Mouse (Mus musculus) heart, adult 11 months (tissue): ENCODE data around the gene Dnah12.

Experiments used
- DNase-seq: peaks from one replicate; pipeline ENCODE4 v3.0.0; 2022

Gene Dnah12

DNA sequence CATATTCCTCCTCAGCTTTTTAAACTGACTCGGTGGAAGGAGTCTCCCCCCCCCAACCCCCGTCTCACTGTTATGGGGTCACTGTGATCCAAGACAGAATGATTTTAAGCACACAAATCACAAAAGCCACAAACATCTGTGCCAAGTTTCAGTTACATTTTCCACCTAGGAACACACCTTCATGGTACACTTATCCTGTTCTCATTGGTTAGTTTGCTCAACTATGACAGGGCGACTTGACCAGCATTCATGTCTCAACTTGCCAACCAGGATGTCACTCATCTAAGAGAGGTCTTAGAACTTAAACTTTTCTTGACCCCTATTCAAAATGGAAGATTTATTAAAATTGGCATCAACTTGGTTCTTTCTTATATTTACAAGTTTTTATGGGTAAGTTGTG lies 31.8 kb downstream of the Dnah12 start:
- DNase-seq, result no peak

- DNase-seq, result peak; percentile 92
Observed at GRCm38 (mm10) chr14:26758566-26758965, 65.5 kb downstream of the Dnah12 start.

GRCm38 (mm10) chr14:26764827-26765226 lies 71.8 kb downstream of the Dnah12 start:
- DNase-seq, result peak; percentile 81

DNA sequence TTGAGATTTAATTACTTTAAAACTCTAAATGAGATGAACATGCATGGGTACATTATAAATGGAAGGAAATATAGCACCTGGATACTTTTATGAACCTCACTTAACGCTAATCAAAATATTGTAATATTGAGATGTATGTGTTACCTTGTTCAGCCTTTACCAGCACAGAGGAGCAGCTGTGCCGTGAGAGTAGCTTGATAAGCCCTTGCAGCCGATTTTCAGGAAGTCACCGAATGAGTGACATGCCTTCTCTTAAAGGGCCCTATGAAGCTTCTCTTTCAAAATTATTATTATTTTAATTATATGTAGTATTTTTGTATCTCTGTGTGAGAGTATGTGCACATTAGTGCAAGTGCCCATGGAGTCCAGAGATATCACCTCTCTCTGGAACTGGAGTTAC lies 75.1 kb downstream of the Dnah12 start:
- DNase-seq, result no peak

DNA sequence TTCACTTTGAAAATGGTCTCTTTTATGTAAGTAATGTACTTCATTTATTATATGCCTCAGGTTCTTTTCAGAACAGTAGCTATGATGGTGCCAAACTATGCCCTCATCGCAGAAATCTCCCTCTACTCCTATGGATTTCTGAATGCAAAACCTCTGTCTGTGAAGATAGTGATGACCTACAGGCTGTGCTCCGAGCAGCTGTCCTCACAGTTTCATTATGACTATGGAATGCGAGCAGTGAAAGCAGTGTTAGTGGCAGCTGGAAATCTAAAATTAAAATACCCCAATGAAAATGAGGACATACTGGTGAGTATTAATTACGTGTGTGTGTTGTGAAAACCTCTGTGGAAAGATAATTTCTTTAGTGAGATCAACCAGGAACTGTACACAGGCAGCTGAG lies 80.5 kb downstream of the Dnah12 start:
- DNase-seq, result no peak

- no peak for DNase-seq
Observed at GRCm38 (mm10) chr14:26783731-26784130, 90.7 kb downstream of the Dnah12 start.

GRCm38 (mm10) chr14:26785695-26786094 lies 92.6 kb downstream of the Dnah12 start:
- no peak for DNase-seq

- no peak for DNase-seq
Observed at GRCm38 (mm10) chr14:26794431-26794830, 101.4 kb downstream of the Dnah12 start.

DNA sequence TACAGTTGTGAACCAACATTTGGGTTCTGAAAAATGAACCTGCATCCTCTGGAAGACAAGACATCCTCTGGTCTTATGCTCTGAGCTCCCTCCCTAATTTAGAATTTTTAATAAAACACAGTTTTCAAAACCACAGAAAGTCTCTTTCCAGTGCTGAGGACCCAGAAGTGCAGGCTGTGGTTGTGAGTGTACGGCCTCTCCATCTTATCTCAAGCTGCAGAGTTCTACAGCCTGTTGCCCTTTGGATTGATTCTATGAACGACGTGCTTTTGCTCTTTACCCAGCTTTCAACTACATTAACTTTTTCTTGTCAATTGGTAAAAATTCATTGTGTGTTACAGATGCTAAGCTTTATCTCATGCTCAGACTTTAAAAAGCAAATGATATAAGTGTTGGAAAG lies 105.3 kb downstream of the Dnah12 start:
- no peak for DNase-seq

- no peak for DNase-seq
Observed at GRCm38 (mm10) chr14:26799286-26799685, 106.2 kb downstream of the Dnah12 start.

- peak; percentile 91 for DNase-seq
Observed at GRCm38 (mm10) chr14:26805500-26805899, 112.4 kb downstream of the Dnah12 start.

- no peak for DNase-seq
Observed at GRCm38 (mm10) chr14:26812734-26813133, 119.7 kb downstream of the Dnah12 start.

DNA sequence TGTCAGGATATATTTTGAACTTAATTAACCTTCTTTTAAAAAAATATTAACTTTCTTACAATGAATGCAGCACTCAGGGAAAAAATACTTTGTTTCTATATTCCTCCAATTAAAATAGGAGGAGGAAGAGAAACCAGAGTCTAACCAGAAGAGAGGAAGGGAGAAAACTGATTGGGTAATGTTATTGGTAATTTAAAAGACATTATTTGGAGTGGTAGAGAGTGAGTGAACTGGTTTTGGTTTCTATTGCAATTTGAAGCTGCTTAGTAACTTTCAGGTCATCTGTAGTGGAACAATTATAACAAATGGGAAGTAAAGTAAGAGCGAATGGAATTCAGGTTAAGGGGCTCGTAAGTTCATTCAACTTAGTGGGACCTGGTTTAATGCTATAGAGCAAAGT lies 120.8 kb downstream of the Dnah12 start:
- DNase-seq, result no peak

GRCm38 (mm10) chr14:26814908-26815307 lies 121.8 kb downstream of the Dnah12 start:
- DNase-seq, result no peak

- no peak for DNase-seq
Observed at GRCm38 (mm10) chr14:26816785-26817184, 123.7 kb downstream of the Dnah12 start.

DNA sequence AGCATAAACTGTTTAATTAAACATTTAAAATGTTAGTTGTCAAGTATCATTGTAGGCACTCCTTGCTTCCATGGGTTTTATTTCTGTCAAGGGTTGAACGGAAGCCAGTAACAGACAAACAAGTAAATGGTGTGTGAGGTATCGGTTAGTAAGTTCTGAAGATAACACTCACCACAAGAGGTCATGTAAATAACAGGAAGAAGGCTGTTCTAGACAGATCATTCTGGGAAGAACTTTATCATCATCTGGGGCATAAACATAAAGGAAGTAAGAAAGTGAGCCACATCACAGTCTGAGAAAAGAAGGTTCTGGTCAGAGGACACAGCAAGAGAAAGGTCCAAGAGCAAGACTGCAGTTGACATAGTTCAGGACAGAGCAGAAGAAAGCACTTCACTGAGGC lies 132.9 kb downstream of the Dnah12 start:
- DNase-seq, result peak; percentile 8

- DNase-seq, result no peak
Observed at GRCm38 (mm10) chr14:26853053-26853452, 160.0 kb downstream of the Dnah12 start.

DNA sequence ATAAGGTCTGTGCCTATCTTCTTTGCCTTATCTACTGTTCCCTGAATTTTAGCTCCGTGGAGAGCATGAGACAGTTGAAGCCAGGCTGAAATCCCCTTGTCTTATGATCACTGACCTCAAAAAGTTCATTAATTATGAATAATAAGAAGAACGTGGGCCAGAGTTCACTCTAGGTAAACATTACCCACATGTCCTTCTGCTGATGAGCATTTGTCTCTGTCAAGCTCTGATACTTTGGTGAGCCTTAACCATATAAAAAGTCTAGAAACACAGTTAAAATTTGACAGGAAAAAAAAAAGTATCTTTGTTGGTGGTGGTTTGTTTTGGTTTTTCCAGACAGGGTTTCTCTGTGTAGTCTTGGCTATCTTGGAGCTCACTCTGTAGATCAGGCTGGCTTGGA lies 161.0 kb downstream of the Dnah12 start:
- DNase-seq, result no peak

- peak; percentile 96 for DNase-seq
Observed at GRCm38 (mm10) chr14:26858364-26858763, 165.3 kb downstream of the Dnah12 start.

- DNase-seq, result peak; percentile 91
Observed at GRCm38 (mm10) chr14:26859024-26859423, 165.9 kb downstream of the Dnah12 start.

GRCm38 (mm10) chr14:26867356-26867755 lies 174.3 kb downstream of the Dnah12 start:
- DNase-seq, result peak; percentile 62

DNA sequence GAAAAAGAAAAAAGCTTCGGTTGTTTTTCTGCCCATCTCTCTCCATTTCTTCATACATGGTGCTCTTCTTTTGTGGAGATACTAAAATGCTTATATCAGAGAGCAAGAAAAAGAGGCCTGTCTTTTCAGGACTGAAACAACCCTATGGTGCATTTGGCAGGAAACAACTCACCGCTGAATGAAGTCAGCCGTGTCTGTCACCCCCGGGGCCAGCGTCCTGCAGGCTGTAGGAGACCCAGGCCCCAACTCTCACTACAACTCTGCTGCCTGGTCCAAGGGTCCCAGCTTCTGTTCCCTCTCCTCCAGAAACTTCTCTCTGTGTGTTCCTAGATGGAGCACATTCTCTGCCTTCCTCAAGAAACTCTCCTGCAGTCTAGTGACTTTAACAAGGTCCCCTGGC lies 175.2 kb downstream of the Dnah12 start:
- peak; percentile 51 for DNase-seq

GRCm38 (mm10) chr14:26878756-26879155 lies 185.7 kb downstream of the Dnah12 start:
- DNase-seq, result peak; percentile 72

GRCm38 (mm10) chr14:26879976-26880375 lies 186.9 kb downstream of the Dnah12 start:
- peak; percentile 37 for DNase-seq

DNA sequence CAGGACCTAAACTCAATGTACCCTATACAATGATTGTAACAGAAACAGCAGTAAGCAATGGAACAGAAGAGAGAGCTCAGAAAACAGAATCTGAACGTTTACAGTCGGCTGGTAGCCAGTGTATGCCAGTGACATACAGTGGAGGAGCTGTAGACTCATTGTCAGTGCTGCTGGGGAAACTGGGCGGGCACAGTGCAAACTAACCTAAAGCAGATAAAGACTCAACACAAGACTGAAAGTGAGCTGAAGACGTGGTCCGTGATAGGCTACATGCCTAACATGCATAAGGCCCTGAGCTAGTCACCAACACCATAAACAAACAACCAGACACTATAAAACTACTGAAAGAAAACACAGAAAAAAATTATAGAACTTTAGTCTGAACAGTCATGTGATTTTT lies 188.6 kb downstream of the Dnah12 start:
- peak; percentile 51 for DNase-seq

GRCm38 (mm10) chr14:26887244-26887643 lies 194.2 kb downstream of the Dnah12 start:
- peak; percentile 2 for DNase-seq
